Mouse (Mus musculus): Measurements from ENCODE around the gene Hivep2.

Gene Hivep2

GRCm38 (mm10) chr10:14168869-14169566 is 203.1 kb downstream of the Hivep2 start:
- DNase-seq (ENCODE audit: low spot score), result no peak

- no peak for DNase-seq (ENCODE audit: low spot score)
Measured at GRCm38 (mm10) chr10:14174124-14174523, 208.2 kb downstream of the Hivep2 start.

GRCm38 (mm10) chr10:14179424-14180339 is 213.8 kb downstream of the Hivep2 start:
- no peak for DNase-seq (ENCODE audit: low spot score)

- DNase-seq (ENCODE audit: low spot score), result no peak
Measured at GRCm38 (mm10) chr10:14186352-14186976, 220.6 kb downstream of the Hivep2 start.

- DNase-seq (ENCODE audit: low spot score), result no peak
Measured at GRCm38 (mm10) chr10:14189050-14189449, 223.2 kb downstream of the Hivep2 start.

- DNase-seq (ENCODE audit: low spot score), result no peak
Measured at GRCm38 (mm10) chr10:14191202-14191601, 225.3 kb downstream of the Hivep2 start.

GRCm38 (mm10) chr10:14192156-14192555 is 226.3 kb downstream of the Hivep2 start:
- DNase-seq (ENCODE audit: low spot score), result no peak

GRCm38 (mm10) chr10:14193702-14194101 is 227.8 kb downstream of the Hivep2 start:
- DNase-seq (ENCODE audit: low spot score), result no peak

GRCm38 (mm10) chr10:14195778-14196650 is 230.1 kb downstream of the Hivep2 start:
- no peak for DNase-seq (ENCODE audit: low spot score)

- no peak for DNase-seq (ENCODE audit: low spot score)
Measured at GRCm38 (mm10) chr10:14196785-14197184, 230.9 kb downstream of the Hivep2 start.

GRCm38 (mm10) chr10:14197261-14197660 is 231.4 kb downstream of the Hivep2 start:
- no peak for DNase-seq (ENCODE audit: low spot score)

- DNase-seq (ENCODE audit: low spot score), result no peak
Measured at GRCm38 (mm10) chr10:14199332-14199731, 233.5 kb downstream of the Hivep2 start.

- DNase-seq (ENCODE audit: low spot score), result no peak
Measured at GRCm38 (mm10) chr10:14200310-14200709, 234.4 kb downstream of the Hivep2 start.
